Mouse (Mus musculus) small intestine, adult 2 months (tissue): Measurements from ENCODE around the gene Lrrc9. TPM values are rescaled to one million over a fixed set of nuclear protein-coding genes. Genes with fewer than 3 reads are reported as not detected.

ENCODE experiments used
- H3K27ac ChIP-seq: fragments of 200-500 bp; 2 replicates; pipeline ENCODE4 v1.5.1; 2012; ENCODE audit warnings: low read depth, low read length, control low read depth, inconsistent platforms; ENCODE audit not compliant: insufficient read depth
- H3K27me3 ChIP-seq: fragments of 200-500 bp; 2 replicates; pipeline ENCODE4 v1.6.1; 2012; ENCODE audit warnings: mild to moderate bottlenecking, moderate library complexity, low read length, inconsistent platforms; ENCODE audit not compliant: control insufficient read depth, insufficient read depth
- H3K36me3 ChIP-seq: fragments of 200-500 bp; 2 replicates; pipeline ENCODE4 v1.6.1; 2012; ENCODE audit warnings: mild to moderate bottlenecking, low read length, control low read depth, inconsistent platforms; ENCODE audit not compliant: control insufficient read depth, insufficient read depth
- H3K4me1 ChIP-seq: fragments of 200-500 bp; 2 replicates; pipeline ENCODE4 v1.6.1; 2012; ENCODE audit warnings: low read length, inconsistent platforms, mixed read lengths; ENCODE audit not compliant: control insufficient read depth, insufficient read depth, insufficient read length
- H3K4me3 ChIP-seq: fragments of 200-500 bp; 2 replicates; pipeline ENCODE4 v1.5.1; 2012; ENCODE audit warnings: low read depth, mild to moderate bottlenecking, control low read depth, inconsistent platforms, low read length, moderate library complexity
- CTCF ChIP-seq: fragments of 200-500 bp; IDR thresholded peaks from 2 replicates; pipeline ENCODE4 v1.5.1; 2012; ENCODE audit warnings: low read depth, mild to moderate bottlenecking, control low read depth, inconsistent platforms, low read length, moderate library complexity, mixed read lengths; ENCODE audit not compliant: insufficient replicate concordance, insufficient read length; ENCODE audit errors: extremely low read depth
- POLR2A ChIP-seq: fragments of 200-500 bp; IDR thresholded peaks from 2 replicates; pipeline ENCODE4 v1.6.1; 2012; ENCODE audit warnings: low read depth, mild to moderate bottlenecking, control low read depth, inconsistent platforms, low read length, moderate library complexity
- WGBS: fragments of 180-500 bp; shearing (Covaris S2); methylation state at CpG from one replicate; pipeline ENCODE4 v1.1.7; 2018; 5-methylcytosine and 5-hydroxymethylcytosine counted together
- polyA plus RNA-seq: library from polyadenylated mRNA; depleted of rRNA; stranded (reverse); fragments of >200 nt; gene quantifications from 2 replicates; pipeline ENCODE4 v1.2.3, GENCODE M21; 2012

Lrrc9 gene
- polyA plus RNA-seq, 1 experiment = 0.09 TPM

DNA sequence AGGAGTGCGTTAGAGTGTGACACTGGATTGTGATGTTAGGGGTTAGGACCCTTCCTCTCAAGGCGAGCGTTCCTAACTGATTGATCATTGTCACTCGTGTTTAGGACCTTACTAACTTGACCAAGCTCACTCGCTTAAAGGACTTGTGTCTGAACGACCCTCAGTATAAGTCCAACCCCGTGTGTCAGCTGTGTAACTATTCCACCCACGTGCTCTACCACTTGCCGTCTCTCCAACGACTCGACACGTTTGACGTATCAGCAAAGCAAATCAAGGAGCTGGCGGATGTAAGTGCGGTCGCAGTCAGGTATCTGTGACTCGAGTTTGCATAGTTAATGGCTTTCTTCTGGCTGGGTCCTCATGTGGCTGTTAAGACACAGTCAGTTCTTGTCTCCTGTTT lies 12.3 kb downstream of the Lrrc9 start:
- Histone ChIP-seq H3K27ac (no peak overlapping the region), H3K4me3 (no peak overlapping the region), H3K4me1 (no peaks in the 10 kb centered on the region), H3K27me3 (no peaks in the 10 kb centered on the region), H3K36me3 (no peaks in the 10 kb centered on the region)
- TF ChIP-seq POLR2A = no peak
- no peak for TF ChIP-seq CTCF
- 73% methylated on average over 17 of the region's 17 CpGs for WGBS

DNA sequence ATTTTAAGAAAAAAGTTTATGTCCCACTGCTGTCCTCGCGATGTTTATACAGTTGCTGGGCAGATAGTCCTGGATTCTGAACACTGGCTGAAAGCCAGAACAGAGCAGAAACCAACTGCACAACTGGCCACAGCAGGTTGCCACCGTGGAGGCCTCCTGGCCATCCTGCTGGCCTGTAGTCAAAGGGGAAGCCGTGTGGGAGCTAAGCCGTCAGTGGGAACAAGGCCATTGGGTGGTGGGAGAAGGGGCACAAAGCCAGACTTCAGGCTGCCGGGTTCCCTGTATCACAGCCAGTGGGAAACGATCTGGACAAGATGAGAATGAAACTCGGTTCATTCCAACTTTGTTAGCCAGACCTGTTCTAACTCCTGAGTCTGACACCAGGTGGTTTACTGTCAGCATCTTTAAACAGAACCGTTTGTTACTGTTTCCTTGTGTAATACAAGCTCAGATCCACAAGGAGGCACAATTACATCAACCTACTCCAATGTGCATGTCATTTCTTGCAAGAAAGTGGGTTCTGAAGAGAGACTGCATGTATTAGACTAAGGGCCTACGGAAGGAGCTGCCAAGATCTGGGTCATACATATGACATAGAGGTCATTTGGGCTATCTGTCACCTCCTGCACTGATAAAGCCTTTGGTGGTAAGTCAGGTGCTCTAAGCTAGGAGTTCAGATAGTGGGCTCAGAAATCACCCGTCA lies 19.7 kb downstream of the Lrrc9 start:
- Histone ChIP-seq H3K4me3 (no peak overlapping the region), H3K36me3 (no peaks in the 10 kb centered on the region), H3K4me1 (no peaks in the 10 kb centered on the region), H3K27ac (no peak overlapping the region), H3K27me3 (no peaks in the 10 kb centered on the region)
- no peak for TF ChIP-seq CTCF
- no peak for TF ChIP-seq POLR2A
- 47% methylated on average over 11 of the region's 11 CpGs for WGBS

DNA sequence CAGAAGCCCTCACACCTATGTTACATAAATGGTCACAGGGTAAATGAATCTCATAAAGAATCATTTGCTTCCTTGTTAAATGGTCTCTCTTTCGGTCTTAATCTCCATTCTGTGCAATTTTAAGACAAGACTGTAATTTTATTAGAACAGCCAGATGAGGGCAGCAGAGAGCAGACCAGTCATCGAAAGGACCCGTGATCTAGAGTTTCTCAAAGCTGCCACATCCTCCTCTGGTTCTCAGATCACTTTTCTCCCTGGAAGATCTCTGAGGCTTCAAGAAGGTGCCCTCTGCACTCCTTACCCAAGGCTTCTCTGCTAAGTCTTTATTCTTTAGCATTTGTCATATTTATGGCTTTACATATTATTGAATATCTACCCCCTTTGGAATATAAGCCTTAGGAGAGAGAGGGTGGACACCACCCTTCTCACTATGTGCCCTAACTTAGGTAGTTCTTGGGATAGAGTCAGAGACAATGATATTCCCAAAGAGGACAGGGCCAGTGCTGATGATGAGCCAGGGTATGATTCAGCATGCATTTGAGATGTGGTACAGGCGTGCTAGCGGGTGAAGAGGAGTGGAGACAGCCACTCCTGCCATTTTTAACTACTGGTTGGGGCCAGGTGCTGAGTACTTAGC lies 20.3 kb downstream of the Lrrc9 start:
- TF ChIP-seq POLR2A (no peak), CTCF (peak; percentile 36; the same call in 1 of the 2 replicates)
- H3K4me1 ChIP-seq = no peaks in the 10 kb centered on the region
- H3K4me3 ChIP-seq = no peak overlapping the region
- H3K36me3 ChIP-seq = no peaks in the 10 kb centered on the region
- 42% methylated on average over 5 of the region's 5 CpGs for WGBS
- H3K27me3 ChIP-seq = no peaks in the 10 kb centered on the region
- H3K27ac ChIP-seq = no peak overlapping the region

DNA sequence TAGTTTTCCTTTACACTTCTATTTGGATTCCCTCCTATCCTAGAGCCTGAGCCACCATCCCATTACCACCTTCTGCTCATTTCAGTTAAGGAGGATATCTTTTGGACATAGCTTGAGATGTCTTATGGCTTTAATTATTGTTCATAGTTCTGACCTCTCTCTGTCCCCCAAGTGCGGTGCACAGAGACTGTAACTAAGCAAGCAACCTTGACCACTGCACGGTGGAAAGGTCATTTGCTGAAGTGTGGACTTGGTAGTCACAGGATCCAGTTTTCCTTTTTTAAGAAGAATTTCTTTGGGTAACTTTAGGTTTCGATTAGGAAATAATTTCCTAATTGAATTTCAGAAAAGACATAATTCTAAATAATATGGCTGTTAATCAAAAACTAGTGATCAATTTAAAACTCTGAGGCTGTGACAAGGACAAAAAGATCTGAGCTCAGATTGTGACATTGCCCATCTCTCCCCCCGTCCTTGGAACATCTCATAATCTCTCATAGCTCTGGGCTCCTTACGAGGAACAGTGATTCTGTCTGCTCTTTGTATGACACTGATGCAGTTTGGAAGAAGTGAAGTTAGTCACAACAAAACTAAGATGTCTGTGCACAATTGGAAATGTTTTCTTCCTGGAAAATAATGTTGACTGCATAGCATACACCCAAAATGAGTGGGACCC lies 24.3 kb downstream of the Lrrc9 start:
- TF ChIP-seq CTCF (no peak), POLR2A (no peak)
- no peak overlapping the region for H3K4me3 ChIP-seq

DNA sequence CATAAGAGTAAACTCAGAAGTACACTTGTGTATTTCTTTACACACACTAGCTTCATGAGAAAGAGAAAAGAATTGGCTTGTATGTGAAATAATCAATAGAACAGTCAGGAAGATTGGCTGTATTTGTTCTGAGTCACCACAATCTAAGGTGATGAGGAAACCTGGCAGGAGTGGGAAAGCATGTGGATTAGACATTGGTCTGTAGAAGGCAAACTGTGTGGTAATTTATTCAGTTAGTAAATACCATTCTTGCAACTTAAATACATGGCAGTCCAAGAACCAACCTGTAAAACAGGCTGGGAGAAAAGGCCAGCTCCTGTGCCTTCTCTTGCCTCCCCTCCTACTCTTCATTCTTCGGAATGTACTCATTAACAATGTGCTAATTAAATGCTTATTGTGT lies 25.6 kb downstream of the Lrrc9 start:
- 89% methylated on average over 1 of the region's 1 CpGs for WGBS
- Histone ChIP-seq H3K27me3 (no peaks in the 10 kb centered on the region), H3K4me1 (no peaks in the 10 kb centered on the region), H3K36me3 (no peaks in the 10 kb centered on the region), H3K4me3 (no peak overlapping the region), H3K27ac (no peak overlapping the region)
- TF ChIP-seq POLR2A (no peak), CTCF (no peak)

More for the DNA sequence above, 24.3 kb downstream of the Lrrc9 start:
- H3K36me3 ChIP-seq = no peaks in the 10 kb centered on the region
- no peak overlapping the region for H3K27ac ChIP-seq
- no peaks in the 10 kb centered on the region for H3K27me3 ChIP-seq
- H3K4me1 ChIP-seq = no peaks in the 10 kb centered on the region
- WGBS = 83% methylated on average over 5 of the region's 5 CpGs

DNA sequence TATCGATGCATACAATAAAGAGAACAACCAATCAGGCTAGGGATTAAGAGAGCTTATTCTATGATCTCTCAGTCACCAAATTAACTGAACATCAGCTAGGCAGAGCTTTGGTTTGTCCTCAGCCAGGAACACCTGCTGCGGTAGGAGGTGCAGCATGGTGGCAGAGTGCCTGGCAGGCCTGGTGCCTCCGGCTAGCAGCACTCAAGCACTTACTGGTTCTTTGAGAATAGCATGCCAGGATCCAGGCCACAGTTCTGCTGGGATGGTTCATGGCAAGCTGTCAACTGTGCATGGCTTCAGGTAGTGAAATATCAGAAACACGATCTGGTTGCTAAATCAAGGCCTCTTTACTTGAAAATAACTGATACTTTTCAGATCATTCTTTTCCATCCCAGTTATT lies 26.1 kb downstream of the Lrrc9 start:
- Histone ChIP-seq H3K4me1 (no peaks in the 10 kb centered on the region), H3K4me3 (no peak overlapping the region), H3K36me3 (no peaks in the 10 kb centered on the region), H3K27me3 (no peaks in the 10 kb centered on the region), H3K27ac (no peak overlapping the region)
- TF ChIP-seq POLR2A = no peak
- no peak for TF ChIP-seq CTCF
- WGBS = 88% methylated on average over 4 of the region's 4 CpGs
